Mouse (Mus musculus): ENCODE data around the gene Capn10. TPM values are rescaled to one million over a fixed set of nuclear protein-coding genes. Genes with fewer than 3 reads are reported as not detected.

Gene Capn10
- polyA plus RNA-seq, 1 experiment from 2014 or later, result 36.0 TPM

GRCm38 (mm10) chr1:92906779-92907631, 27.2 kb upstream of the Capn10 start, which contains the start of gene Dusp28:
Gene Dusp28, plus strand, starts transcription at chr1:92906981.
- H3K4me1 ChIP-seq (ENCODE audit: control insufficient read depth, insufficient read depth, low read length), result peaks cover 29% of the 10 kb centered on the region
- no peaks in the 10 kb centered on the region for H3K9me3 ChIP-seq (replicated peaks; ENCODE audit: control insufficient read depth, low read length)
- no peaks in the 10 kb centered on the region for H3K36me3 ChIP-seq (ENCODE audit: control insufficient read depth, insufficient read depth, low read length)
- peak within 1 kb of the TSS; percentile 80 for H3K4me2 ChIP-seq (ENCODE audit: low read depth, low read length)
- peak within 1 kb of the TSS; percentile 80 for H3K4me3 ChIP-seq (replicated peaks; ENCODE audit: low read length)
- no peaks in the 10 kb centered on the region; the same call in 1 of the 2 replicates for H3K27me3 ChIP-seq (ENCODE audit: control insufficient read depth, insufficient read depth, low read length)
- under 1% methylated on average over 81 of the region's 81 CpGs for WGBS
- peak; percentile 89 for ATAC-seq (ENCODE audit: insufficient read depth, low FRiP score)
- peak within 1 kb of the TSS; percentile 84 for H3K9ac ChIP-seq (ENCODE audit: low read length)
- peak within 1 kb of the TSS; percentile 95 for H3K27ac ChIP-seq (ENCODE audit: low read length)

DNA sequence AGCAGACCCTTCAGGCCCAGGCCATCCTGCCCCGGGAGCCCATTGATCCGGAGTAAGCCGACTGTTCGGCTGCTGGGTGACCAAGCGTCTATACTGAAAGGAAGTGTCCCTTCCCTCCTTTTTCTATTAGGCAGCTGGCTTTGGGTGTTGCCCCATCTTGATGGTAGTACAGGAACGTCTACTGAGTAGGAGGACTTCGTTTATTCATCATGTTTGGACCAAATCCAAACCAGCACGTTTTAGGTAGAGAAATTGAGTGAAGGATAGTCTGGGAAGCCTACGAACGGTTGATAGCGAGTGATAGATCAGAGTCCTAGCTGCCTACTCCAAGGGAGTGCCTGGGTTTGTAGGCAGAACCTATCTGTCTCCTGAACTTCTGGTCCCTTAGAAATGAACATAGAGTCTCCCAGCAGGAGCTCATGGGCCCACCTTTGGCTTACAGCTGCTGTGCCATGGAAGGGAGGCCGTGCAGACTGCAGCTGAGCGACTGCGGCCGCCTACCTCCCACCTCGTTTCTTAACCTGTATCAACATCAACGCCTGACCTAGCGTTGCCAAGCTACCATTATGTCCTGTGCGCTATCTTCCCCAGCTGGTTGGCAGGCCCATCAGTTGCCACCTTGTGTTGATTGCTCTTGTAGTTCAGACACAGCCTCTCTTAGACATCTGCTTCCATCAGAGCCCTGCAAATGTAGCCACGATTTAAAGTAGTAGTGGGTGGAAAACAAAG, 26.4 kb upstream of the Capn10 start:
- H3K4me1 ChIP-seq (ENCODE audit: control insufficient read depth, insufficient read depth, low read length), result peaks cover 33% of the 10 kb centered on the region
- peak overlapping the region; percentile 84 for H3K9ac ChIP-seq (ENCODE audit: low read length)
- no peaks in the 10 kb centered on the region for H3K9me3 ChIP-seq (replicated peaks; ENCODE audit: control insufficient read depth, low read length)
- H3K4me2 ChIP-seq (ENCODE audit: low read depth, low read length), result peak overlapping the region; percentile 80
- 40% methylated on average over 20 of the region's 20 CpGs for WGBS
- peak overlapping the region; percentile 80 for H3K4me3 ChIP-seq (replicated peaks; ENCODE audit: low read length)
- no peaks in the 10 kb centered on the region; the same call in 1 of the 2 replicates for H3K27me3 ChIP-seq (ENCODE audit: control insufficient read depth, insufficient read depth, low read length)
- H3K27ac ChIP-seq (ENCODE audit: low read length), result peak overlapping the region; percentile 77
- ATAC-seq (ENCODE audit: insufficient read depth, low FRiP score), result no peak
- H3K36me3 ChIP-seq (ENCODE audit: control insufficient read depth, insufficient read depth, low read length), result no peaks in the 10 kb centered on the region

DNA sequence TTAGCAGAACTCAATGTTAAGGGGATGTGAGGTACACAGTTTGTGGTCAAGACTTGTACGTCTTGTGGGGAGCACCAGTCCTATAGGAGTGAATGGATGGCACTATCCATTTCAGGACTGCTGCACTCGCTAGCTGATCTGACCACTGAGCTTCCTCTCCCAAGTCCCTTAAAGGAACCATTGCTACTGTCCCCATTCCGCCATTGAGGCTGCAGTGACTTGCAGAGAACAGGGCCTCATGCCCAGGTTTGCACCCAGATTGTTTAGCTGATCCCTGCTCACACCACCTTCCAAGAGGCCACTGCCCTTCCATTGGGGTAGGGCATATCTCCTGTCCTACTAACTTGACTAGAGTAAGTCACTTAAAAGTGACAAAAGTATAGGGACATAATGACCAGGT, 25.5 kb upstream of the Capn10 start:
- ATAC-seq (ENCODE audit: insufficient read depth, low FRiP score), result no peak
- H3K36me3 ChIP-seq (ENCODE audit: control insufficient read depth, insufficient read depth, low read length), result no peaks in the 10 kb centered on the region
- no peak overlapping the region for H3K9ac ChIP-seq (ENCODE audit: low read length)
- H3K27ac ChIP-seq (ENCODE audit: low read length), result no peak overlapping the region
- no peak overlapping the region for H3K4me3 ChIP-seq (replicated peaks; ENCODE audit: low read length)
- no peaks in the 10 kb centered on the region for H3K9me3 ChIP-seq (replicated peaks; ENCODE audit: control insufficient read depth, low read length)
- no peaks in the 10 kb centered on the region; the same call in 1 of the 2 replicates for H3K27me3 ChIP-seq (ENCODE audit: control insufficient read depth, insufficient read depth, low read length)
- whole genome bisulfite sequencing, result 88% methylated on average over 3 of the region's 3 CpGs
- H3K4me2 ChIP-seq (ENCODE audit: low read depth, low read length), result no peak overlapping the region
- H3K4me1 ChIP-seq (ENCODE audit: control insufficient read depth, insufficient read depth, low read length), result peaks cover 29% of the 10 kb centered on the region

GRCm38 (mm10) chr1:92909068-92909467, 25.1 kb upstream of the Capn10 start:
- WGBS, result 61% methylated on average over 4 of the region's 4 CpGs
- no peaks in the 10 kb centered on the region for H3K9me3 ChIP-seq (replicated peaks; ENCODE audit: control insufficient read depth, low read length)
- ATAC-seq (ENCODE audit: insufficient read depth, low FRiP score), result no peak

GRCm38 (mm10) chr1:92910239-92910885, 23.8 kb upstream of the Capn10 start, which contains the start of gene Rnpepl1:
Gene Rnpepl1, plus strand, starts transcription at chr1:92910783.
- H3K4me1 ChIP-seq (ENCODE audit: control insufficient read depth, insufficient read depth, low read length), result peaks cover 29% of the 10 kb centered on the region
- WGBS, result under 1% methylated on average over 44 of the region's 57 CpGs

More at GRCm38 (mm10) chr1:92909068-92909467, 25.1 kb upstream of the Capn10 start:
- no peaks in the 10 kb centered on the region; the same call in 1 of the 2 replicates for H3K27me3 ChIP-seq (ENCODE audit: control insufficient read depth, insufficient read depth, low read length)
- H3K9ac ChIP-seq (ENCODE audit: low read length), result no peak overlapping the region
- H3K4me3 ChIP-seq (replicated peaks; ENCODE audit: low read length), result no peak overlapping the region
- H3K27ac ChIP-seq (ENCODE audit: low read length), result no peak overlapping the region
- H3K4me2 ChIP-seq (ENCODE audit: low read depth, low read length), result no peak overlapping the region
- no peaks in the 10 kb centered on the region for H3K36me3 ChIP-seq (ENCODE audit: control insufficient read depth, insufficient read depth, low read length)
- peaks cover 29% of the 10 kb centered on the region for H3K4me1 ChIP-seq (ENCODE audit: control insufficient read depth, insufficient read depth, low read length)

DNA sequence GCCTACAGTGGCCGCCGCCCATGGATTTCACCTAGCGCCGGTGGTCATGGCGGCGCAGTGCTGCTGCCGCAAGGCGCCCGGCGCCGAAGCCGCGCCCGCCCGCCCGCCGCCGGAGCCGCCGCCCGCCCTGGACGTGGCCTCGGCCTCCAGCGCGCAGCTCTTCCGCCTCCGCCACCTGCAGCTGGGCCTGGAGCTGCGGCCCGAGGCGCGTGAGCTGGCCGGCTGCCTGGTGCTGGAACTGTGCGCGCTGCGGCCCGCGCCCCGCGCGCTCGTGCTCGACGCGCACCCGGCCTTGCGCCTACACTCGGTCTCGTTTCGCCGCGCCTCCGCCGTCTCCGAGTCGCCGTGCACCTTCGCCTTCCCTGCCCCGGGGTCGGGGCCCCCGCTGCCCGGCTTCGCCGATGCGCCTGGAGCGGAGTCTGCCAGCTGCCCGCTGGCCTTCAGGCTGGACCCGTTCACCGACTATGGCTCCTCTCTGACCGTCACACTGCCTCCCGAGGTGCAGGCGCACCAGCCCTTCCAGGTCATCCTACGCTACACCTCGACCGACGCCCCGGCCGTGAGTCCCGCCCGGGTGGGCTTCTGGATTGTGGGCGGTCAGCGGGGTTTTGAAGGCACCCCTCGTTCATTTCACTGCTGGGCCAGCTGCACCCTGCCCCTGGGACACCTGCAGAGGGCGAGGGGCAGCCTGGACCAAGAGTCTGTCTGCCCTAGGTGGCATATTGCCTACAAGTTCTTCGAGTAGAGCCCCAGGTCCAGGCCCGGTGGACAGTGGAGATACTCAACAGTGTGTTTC, 23.1 kb upstream of the Capn10 start:
- Histone ChIP-seq H3K4me2 (ENCODE audit: low read depth, low read length) (peak overlapping the region; percentile 98), H3K9ac (ENCODE audit: low read length) (peak overlapping the region; percentile 96), H3K36me3 (ENCODE audit: control insufficient read depth, insufficient read depth, low read length) (peaks cover 6% of the 10 kb centered on the region; the same call in 1 of the 2 replicates), H3K27ac (ENCODE audit: low read length) (peak overlapping the region; percentile 95), H3K4me1 (ENCODE audit: control insufficient read depth, insufficient read depth, low read length) (peaks cover 29% of the 10 kb centered on the region), H3K4me3 (replicated peaks; ENCODE audit: low read length) (peak overlapping the region; percentile 88), H3K9me3 (replicated peaks; ENCODE audit: control insufficient read depth, low read length) (no peaks in the 10 kb centered on the region), H3K27me3 (ENCODE audit: control insufficient read depth, insufficient read depth, low read length) (no peaks in the 10 kb centered on the region)
- peak; percentile 14 for ATAC-seq (ENCODE audit: insufficient read depth, low FRiP score)
- under 1% methylated on average over 78 of the region's 85 CpGs for WGBS

More at GRCm38 (mm10) chr1:92910239-92910885, 23.8 kb upstream of the Capn10 start, which contains the start of gene Rnpepl1:
- Histone ChIP-seq H3K9me3 (replicated peaks; ENCODE audit: control insufficient read depth, low read length) (no peaks in the 10 kb centered on the region), H3K4me3 (replicated peaks; ENCODE audit: low read length) (peak within 1 kb of the TSS; percentile 88), H3K9ac (ENCODE audit: low read length) (peak within 1 kb of the TSS; percentile 96), H3K36me3 (ENCODE audit: control insufficient read depth, insufficient read depth, low read length) (no peaks in the 10 kb centered on the region), H3K4me2 (ENCODE audit: low read depth, low read length) (peak within 1 kb of the TSS; percentile 98), H3K27ac (ENCODE audit: low read length) (peak within 1 kb of the TSS; percentile 95), H3K27me3 (ENCODE audit: control insufficient read depth, insufficient read depth, low read length) (no peaks in the 10 kb centered on the region)
- ATAC-seq (ENCODE audit: insufficient read depth, low FRiP score), result peak; percentile 71

- 35% methylated on average over 8 of the region's 8 CpGs for WGBS
- Histone ChIP-seq H3K4me2 (ENCODE audit: low read depth, low read length) (peak overlapping the region; percentile 98), H3K9me3 (replicated peaks; ENCODE audit: control insufficient read depth, low read length) (no peaks in the 10 kb centered on the region), H3K27me3 (ENCODE audit: control insufficient read depth, insufficient read depth, low read length) (no peaks in the 10 kb centered on the region), H3K36me3 (ENCODE audit: control insufficient read depth, insufficient read depth, low read length) (peaks cover 12% of the 10 kb centered on the region; the same call in 1 of the 2 replicates), H3K9ac (ENCODE audit: low read length) (peak overlapping the region; percentile 96), H3K4me1 (ENCODE audit: control insufficient read depth, insufficient read depth, low read length) (peaks cover 25% of the 10 kb centered on the region), H3K27ac (ENCODE audit: low read length) (peak overlapping the region; percentile 95), H3K4me3 (replicated peaks; ENCODE audit: low read length) (peak overlapping the region; percentile 88)
- ATAC-seq (ENCODE audit: insufficient read depth, low FRiP score), result no peak
Observed at GRCm38 (mm10) chr1:92911721-92912138, 22.4 kb upstream of the Capn10 start.

GRCm38 (mm10) chr1:92912286-92912685, 21.9 kb upstream of the Capn10 start:
- peak overlapping the region; percentile 88 for H3K4me3 ChIP-seq (replicated peaks; ENCODE audit: low read length)
- peaks cover 25% of the 10 kb centered on the region for H3K4me1 ChIP-seq (ENCODE audit: control insufficient read depth, insufficient read depth, low read length)
- WGBS, result 44% methylated on average over 1 of the region's 1 CpGs
- H3K9ac ChIP-seq (ENCODE audit: low read length), result peak overlapping the region; percentile 96
- H3K27me3 ChIP-seq (ENCODE audit: control insufficient read depth, insufficient read depth, low read length), result no peaks in the 10 kb centered on the region
- no peaks in the 10 kb centered on the region for H3K9me3 ChIP-seq (replicated peaks; ENCODE audit: control insufficient read depth, low read length)
- peak overlapping the region; percentile 95; the same call in 1 of the 2 replicates for H3K27ac ChIP-seq (ENCODE audit: low read length)
- H3K36me3 ChIP-seq (ENCODE audit: control insufficient read depth, insufficient read depth, low read length), result peaks cover 14% of the 10 kb centered on the region
- H3K4me2 ChIP-seq (ENCODE audit: low read depth, low read length), result peak overlapping the region; percentile 98
- ATAC-seq (ENCODE audit: insufficient read depth, low FRiP score), result no peak
